Mouse (Mus musculus) embryonic stem cell, embryonic (primary cell): ENCODE results near the gene Cyfip2.

Experiments
- CTCF ChIA-PET, 4 experiments: fragments of 300-600 bp in 2 of 4; fragments of 350-600 bp in 2 of 4; sonication (Branson Sonifier 250); formaldehyde crosslinking; loops; one replicate each; lab custom pipeline; 2022; ENCODE audit warnings: inconsistent platforms in 2 of 4; lab: Charles Lee
- POLR2A ChIA-PET, 4 experiments: fragments of 300-600 bp in 2 of 4; fragments of 350-600 bp in 2 of 4; sonication (Branson Sonifier 250); formaldehyde crosslinking; loops; one replicate each; lab custom pipeline; 2022; ENCODE audit warnings: antibody characterized with exemption in 4 of 4, inconsistent platforms in 1 of 4; lab: Charles Lee

The Cyfip2 gene

GRCm38 (mm10) chr11:46265031-46265786 lies 47.5 kb downstream of the Cyfip2 start:
- ChIA-PET POLR2A (interaction anchor here in 1 of 4 experiments (0.9 kb wide), 1 partner anchor 12 kb away, joined by 3 read pairs; no protein-coding TSS in a partner anchor), CTCF (interaction anchor here (0.6 to 2.6 kb wide), 12 partner anchors 10 to 480 kb away, joined by 3 to 19 read pairs (median 3); no protein-coding TSS in a partner anchor)

DNA sequence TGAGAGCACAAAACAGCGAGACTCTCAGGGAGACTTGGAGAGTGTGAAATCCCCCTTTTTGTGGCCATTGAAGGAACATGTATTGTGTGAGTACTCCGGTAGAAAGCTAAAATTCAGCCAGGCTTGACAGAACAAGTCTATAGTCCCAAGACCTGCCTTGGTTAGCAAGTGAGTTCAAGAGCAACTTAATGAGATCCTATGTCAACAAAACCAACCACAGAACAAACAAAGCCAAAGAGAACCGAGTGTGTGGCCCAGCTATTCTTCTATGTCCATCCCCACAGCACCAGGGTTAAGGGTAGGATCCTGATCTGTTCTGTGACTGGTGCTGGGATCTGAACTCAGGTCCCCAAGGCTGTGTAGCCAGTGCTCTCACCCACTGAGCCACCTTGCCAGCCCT lies 48.1 kb downstream of the Cyfip2 start:
- ChIA-PET POLR2A (interaction anchor here in 1 of 4 experiments (1.0 kb wide), 1 partner anchor 28 kb away, joined by 4 read pairs; no protein-coding TSS in a partner anchor), CTCF (interaction anchor here (0.6 to 2.6 kb wide), 8 partner anchors 9 to 120 kb away, joined by 3 to 19 read pairs (median 3); no protein-coding TSS in a partner anchor)

- ChIA-PET CTCF (interaction anchor here in 2 of 4 experiments (1.0 to 2.6 kb wide), 2 partner anchors 11 kb away, joined by 4 to 6 read pairs; no protein-coding TSS in a partner anchor), POLR2A (interaction anchor here in 1 of 4 experiments (0.7 kb wide), 1 partner anchor 304 kb away, joined by 3 read pairs; no protein-coding TSS in a partner anchor)
These were observed 49.4 kb downstream of the Cyfip2 start for GRCm38 (mm10) chr11:46263291-46263690.

GRCm38 (mm10) chr11:46262854-46263253 lies 49.8 kb downstream of the Cyfip2 start:
- ChIA-PET POLR2A (interaction anchor here in 1 of 4 experiments (0.6 kb wide), 1 partner anchor 21 kb away, joined by 3 read pairs; no protein-coding TSS in a partner anchor), CTCF (interaction anchor here in 2 of 4 experiments (1.0 to 2.6 kb wide), 3 partner anchors 11 to 14 kb away, joined by 4 to 6 read pairs (median 4); no protein-coding TSS in a partner anchor)

GRCm38 (mm10) chr11:46258749-46259148 lies 53.9 kb downstream of the Cyfip2 start:
- ChIA-PET POLR2A (interaction anchor here in 3 of 4 experiments (0.6 to 1.2 kb wide), 4 partner anchors 11 to 186 kb away, joined by 3 read pairs; no protein-coding TSS in a partner anchor), CTCF (interaction anchor here (0.6 to 3.0 kb wide), 52 partner anchors 9 to 1193 kb away, joined by 3 to 26 read pairs (median 4); partner anchors contain the start of genes Fndc9 (in 1 of the 4), Lsm11 (in 1 of the 4) and Thg1l (in 1 of the 4))

GRCm38 (mm10) chr11:46258207-46258606 lies 54.5 kb downstream of the Cyfip2 start:
- CTCF ChIA-PET: interaction anchor here (0.6 to 3.0 kb wide), 61 partner anchors 9 to 1193 kb away, joined by 3 to 26 read pairs (median 4); partner anchors contain the start of genes Fndc9 (in 1 of the 4), Lsm11 (in 1 of the 4) and Thg1l (in 1 of the 4)
- POLR2A ChIA-PET: interaction anchor here in 3 of 4 experiments (0.5 to 1.2 kb wide), 5 partner anchors 11 to 535 kb away, joined by 3 read pairs; no protein-coding TSS in a partner anchor

DNA sequence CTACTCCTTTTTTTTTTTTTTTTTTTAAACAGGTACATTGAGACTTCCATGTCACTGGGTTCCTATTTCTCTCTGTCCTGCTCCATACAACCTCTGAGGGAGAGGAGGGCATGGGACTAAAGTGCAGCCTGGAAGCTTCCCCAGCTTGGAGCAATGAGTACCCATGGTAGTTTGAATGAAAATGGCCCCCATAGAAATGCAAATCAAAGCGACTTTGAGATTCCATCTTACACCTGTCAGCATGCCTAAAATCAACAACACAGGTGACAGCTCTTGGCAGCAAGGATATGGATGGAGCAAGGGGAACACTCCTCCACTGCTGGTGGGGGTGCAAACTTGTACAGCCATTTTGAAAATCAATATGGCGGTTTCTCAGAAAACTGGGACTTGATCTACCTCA lies 57.4 kb downstream of the Cyfip2 start:
- POLR2A ChIA-PET: interaction anchor here in 3 of 4 experiments (0.5 to 2.0 kb wide), 20 partner anchors 8 to 1231 kb away, joined by 3 to 10 read pairs (median 3); no protein-coding TSS in a partner anchor
- CTCF ChIA-PET: interaction anchor here (0.6 to 2.4 kb wide), 10 partner anchors 9 to 401 kb away, joined by 3 to 10 read pairs (median 6); no protein-coding TSS in a partner anchor

DNA sequence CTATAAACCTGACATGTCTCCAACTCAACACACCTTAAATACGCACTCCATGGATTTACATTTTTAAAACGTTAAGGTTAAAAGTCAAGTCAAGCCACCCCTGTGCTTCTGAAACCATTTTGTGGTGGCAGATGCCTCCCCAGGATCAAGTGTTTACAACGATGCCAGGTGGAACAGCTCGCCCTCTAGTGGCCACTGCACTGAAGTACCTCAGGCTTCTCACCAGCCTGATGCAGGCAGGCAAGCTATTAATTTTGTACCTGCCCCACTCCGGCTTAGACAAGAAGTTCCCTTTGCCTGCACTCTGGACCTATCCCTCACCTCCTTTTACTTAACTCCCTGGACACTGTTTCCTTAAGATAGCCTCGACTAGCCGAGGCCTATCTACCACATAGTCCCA lies 60.7 kb downstream of the Cyfip2 start:
- ChIA-PET CTCF (interaction anchor here (0.5 to 2.1 kb wide), 33 partner anchors 9 to 325 kb away, joined by 3 to 18 read pairs (median 4); partner anchors contain the start of genes Fndc9 (in 1 of the 4), Lsm11 (in 1 of the 4) and Thg1l (in 1 of the 4)), POLR2A (interaction anchor here in 3 of 4 experiments (0.8 to 1.2 kb wide), 3 partner anchors 12 to 23 kb away, joined by 3 to 4 read pairs (median 3); no protein-coding TSS in a partner anchor)

DNA sequence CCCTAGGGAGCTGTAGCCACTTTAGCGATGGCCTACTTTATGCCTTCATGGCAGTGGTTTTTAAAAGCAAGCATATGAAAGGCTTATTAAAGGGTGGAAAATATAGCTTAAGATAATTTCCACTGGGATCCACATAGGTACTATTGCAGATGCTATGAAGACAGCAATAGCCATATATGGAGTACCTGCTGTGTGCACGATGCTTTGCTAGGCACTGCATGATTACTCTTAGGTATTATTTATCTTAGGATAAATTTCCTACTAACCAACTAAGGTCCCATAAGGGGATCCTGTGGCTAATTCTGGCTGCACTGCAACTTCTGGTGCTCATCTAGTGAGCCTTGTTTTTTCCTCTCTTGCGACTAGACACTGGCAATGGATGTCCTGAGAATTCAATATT lies 64.3 kb downstream of the Cyfip2 start:
- ChIA-PET POLR2A (interaction anchor here in 2 of 4 experiments (0.9 to 1.2 kb wide), 2 partner anchors 9 to 193 kb away, joined by 3 read pairs; partner anchors contain the start of gene Adam19 (in 1 of the 2)), CTCF (interaction anchor here in 2 of 4 experiments (1.2 to 2.1 kb wide), 2 partner anchors 10 to 36 kb away, joined by 7 to 8 read pairs; no protein-coding TSS in a partner anchor)

DNA sequence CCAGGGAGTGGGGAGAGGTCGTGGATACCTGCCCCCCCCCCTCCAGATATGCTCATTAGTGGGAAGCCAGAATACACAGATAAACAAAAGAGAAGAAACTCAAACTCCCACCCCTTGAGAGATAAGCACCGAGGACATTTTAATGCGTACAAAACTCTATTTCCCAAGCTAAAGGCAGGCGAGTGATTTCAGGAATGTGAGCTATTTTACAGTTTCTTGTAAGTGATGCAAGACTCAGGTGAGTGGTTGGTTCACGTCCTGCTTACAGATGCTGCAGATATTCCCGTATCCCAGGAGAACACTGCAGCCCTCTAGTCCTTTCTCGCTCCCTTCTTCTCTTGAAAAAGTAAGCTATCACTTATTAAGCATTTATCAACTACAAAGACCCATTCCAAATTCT lies 66.3 kb downstream of the Cyfip2 start:
- CTCF ChIA-PET: interaction anchor here (0.5 to 2.7 kb wide), 10 partner anchors 9 to 319 kb away, joined by 3 to 14 read pairs (median 5); no protein-coding TSS in a partner anchor

GRCm38 (mm10) chr11:46245926-46246325 lies 66.7 kb downstream of the Cyfip2 start:
- ChIA-PET CTCF (interaction anchor here (0.5 to 2.7 kb wide), 10 partner anchors 9 to 319 kb away, joined by 3 to 14 read pairs (median 6); no protein-coding TSS in a partner anchor), POLR2A (interaction anchor here in 2 of 4 experiments (0.5 to 1.2 kb wide), 6 partner anchors 9 to 1219 kb away, joined by 3 to 4 read pairs (median 3); no protein-coding TSS in a partner anchor)

More for the DNA sequence above, 66.3 kb downstream of the Cyfip2 start:
- POLR2A ChIA-PET: interaction anchor here in 1 of 4 experiments (1.2 kb wide), 1 partner anchor 9 kb away, joined by 3 read pairs; no protein-coding TSS in a partner anchor

DNA sequence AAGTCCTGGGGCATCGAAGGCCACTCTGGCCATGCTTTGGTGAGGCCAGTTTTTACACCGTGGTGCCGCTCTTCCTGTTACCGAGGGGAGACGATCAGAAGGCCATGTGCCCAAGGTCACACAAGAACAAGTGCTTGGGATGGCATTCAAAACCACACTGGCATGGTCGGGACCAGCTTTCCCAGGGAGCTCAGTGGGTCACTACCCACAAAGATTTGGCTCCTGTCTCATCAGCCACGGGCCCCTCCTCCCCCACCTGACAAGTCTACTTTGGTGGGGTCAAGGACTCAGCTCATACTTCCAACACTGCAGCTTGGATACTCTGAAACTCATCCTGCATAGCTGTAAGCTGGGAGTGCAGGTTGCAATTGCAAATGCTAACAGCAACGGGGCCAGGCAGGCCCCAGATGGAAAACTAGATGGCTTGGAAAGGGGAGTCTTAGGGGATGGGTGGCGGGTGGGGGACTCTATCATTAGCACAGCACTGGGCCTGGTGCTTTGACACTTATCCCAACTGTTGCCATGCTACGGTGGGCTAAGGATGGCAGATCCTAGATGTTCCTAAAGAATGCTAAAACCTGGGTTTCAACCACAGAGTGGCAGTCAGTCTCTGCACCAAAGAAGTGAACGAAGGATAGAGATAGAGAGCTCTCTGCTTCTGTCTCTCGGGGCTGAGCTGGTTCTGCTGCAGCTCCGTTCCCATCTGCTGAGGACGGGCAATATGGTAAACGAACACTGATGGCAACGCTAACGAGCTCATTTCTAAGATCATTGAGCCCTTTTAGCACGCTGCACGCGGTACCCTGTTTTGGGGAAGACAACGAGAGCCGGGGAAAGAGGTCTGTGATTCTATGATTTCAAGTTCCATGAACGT lies 67.7 kb downstream of the Cyfip2 start:
- CTCF ChIA-PET: interaction anchor here in 3 of 4 experiments (0.7 to 2.7 kb wide), 5 partner anchors 8 to 21 kb away, joined by 3 to 12 read pairs (median 4); no protein-coding TSS in a partner anchor
- POLR2A ChIA-PET: interaction anchor here in 3 of 4 experiments (0.5 to 1.2 kb wide), 8 partner anchors 8 to 1218 kb away, joined by 3 to 4 read pairs (median 3); no protein-coding TSS in a partner anchor

GRCm38 (mm10) chr11:46241985-46242384 lies 70.7 kb downstream of the Cyfip2 start:
- CTCF ChIA-PET: interaction anchor here (0.5 to 1.6 kb wide), 5 partner anchors 10 to 189 kb away, joined by 3 to 6 read pairs (median 3); no protein-coding TSS in a partner anchor
- POLR2A ChIA-PET: interaction anchor here in 3 of 4 experiments (0.6 to 1.2 kb wide), 5 partner anchors 21 to 1137 kb away, joined by 3 to 5 read pairs (median 3); no protein-coding TSS in a partner anchor

DNA sequence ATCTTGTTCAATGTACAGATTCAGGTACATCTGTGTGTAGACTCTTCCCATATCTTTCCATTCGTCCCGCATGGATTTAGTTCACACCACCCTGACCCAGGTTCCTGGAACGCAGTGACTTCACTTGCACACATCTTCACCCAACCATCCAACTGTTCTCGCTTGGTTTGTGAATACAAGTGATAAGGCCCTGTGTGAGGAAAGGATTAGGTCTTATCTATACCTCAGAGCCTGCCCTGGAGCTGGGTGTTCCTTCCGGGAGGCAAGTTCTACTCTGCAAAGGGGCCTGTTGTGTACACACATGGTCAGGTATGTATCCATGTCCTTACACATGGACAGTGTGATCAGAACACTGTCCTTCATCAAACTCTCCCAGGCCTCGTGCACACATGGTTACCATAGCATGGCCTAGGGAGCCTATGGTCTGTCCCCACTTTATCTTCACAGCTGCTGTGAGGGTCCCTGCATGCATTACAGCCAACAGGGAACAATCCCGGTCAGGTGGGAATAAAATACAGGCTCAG lies 71.4 kb downstream of the Cyfip2 start:
- ChIA-PET POLR2A (interaction anchor here in 1 of 4 experiments (0.7 kb wide), 1 partner anchor 22 kb away, joined by 3 read pairs; no protein-coding TSS in a partner anchor), CTCF (interaction anchor here in 3 of 4 experiments (0.5 to 1.3 kb wide), 3 partner anchors 11 to 18 kb away, joined by 3 read pairs; no protein-coding TSS in a partner anchor)

DNA sequence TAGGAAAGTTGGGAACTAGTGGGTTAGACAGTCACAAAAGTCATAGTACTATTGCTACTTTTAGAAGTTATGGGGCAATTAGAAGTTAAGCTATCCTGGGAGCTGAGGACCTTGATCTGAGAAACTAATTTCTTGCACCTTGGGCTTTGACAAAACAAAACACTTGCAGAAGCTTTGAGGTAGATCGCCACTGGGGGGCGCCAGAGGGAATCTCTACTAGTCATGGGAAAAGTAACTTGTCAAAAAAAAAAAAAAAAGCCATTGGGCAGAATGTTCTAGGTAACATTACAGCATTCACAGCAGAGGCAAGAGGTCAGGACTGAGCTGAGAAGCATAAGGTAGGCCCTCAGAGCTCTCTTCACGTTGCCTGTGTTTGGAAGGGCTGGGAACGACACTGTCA lies 75.7 kb downstream of the Cyfip2 start:
- POLR2A ChIA-PET: interaction anchor here (0.6 to 1.1 kb wide), 11 partner anchors 9 to 293 kb away, joined by 3 to 4 read pairs (median 3); no protein-coding TSS in a partner anchor
- CTCF ChIA-PET: interaction anchor here (0.5 to 2.3 kb wide), 71 partner anchors 8 to 1982 kb away, joined by 3 to 19 read pairs (median 4); partner anchors contain the start of genes Cyfip2 (in 1 of the 4), Lsm11 (in 1 of the 4) and Thg1l (in 1 of the 4)

- POLR2A ChIA-PET: interaction anchor here in 2 of 4 experiments (0.6 kb wide), 2 partner anchors 20 to 55 kb away, joined by 3 to 4 read pairs; no protein-coding TSS in a partner anchor
- CTCF ChIA-PET: interaction anchor here (0.5 to 2.3 kb wide), 11 partner anchors 11 to 205 kb away, joined by 3 to 16 read pairs (median 5); no protein-coding TSS in a partner anchor
These were observed 77.3 kb downstream of the Cyfip2 start, which contains the start of gene Fndc9 for GRCm38 (mm10) chr11:46235334-46235733. Gene Fndc9 (plus strand): TSS chr11:46235531.
